Mouse (Mus musculus) megakaryocyte, embryonic 14.5 days (primary cell): ENCODE measurements around the gene Sgsm2.

ENCODE experiments used
- FLI1 ChIP-seq: IDR thresholded peaks from 2 replicates; pipeline ENCODE4 v1.6.1; 2012; ENCODE audit warnings: low read length, inconsistent platforms, mixed read lengths
- GATA1 ChIP-seq: IDR thresholded peaks from 3 replicates; pipeline ENCODE4 v1.6.1; 2012; ENCODE audit warnings: mixed read lengths, low read length, inconsistent platforms, borderline replicate concordance

DNA sequence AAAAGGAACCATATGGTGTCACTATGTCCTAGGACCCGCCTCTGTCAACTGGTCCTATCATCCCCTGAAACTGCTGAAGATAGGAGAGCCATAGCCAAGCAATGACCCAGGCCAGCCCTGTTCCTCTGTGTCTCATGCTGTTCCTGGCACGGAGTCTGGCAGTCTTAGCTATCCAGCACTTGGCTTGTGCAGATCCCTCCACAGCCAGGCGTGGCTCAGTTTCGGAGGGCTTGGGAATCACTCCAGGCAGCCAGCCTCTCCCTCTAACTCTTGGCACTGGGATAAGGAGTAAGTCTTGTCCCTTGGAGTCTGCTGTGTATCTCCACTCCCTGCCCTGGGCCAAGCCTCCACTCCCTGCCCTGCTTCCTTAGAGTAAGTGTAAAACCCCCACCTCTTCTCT lies 30.2 kb downstream of the Sgsm2 start:
- no peak for TF ChIP-seq GATA1
- TF ChIP-seq FLI1, result no peak
